Mouse (Mus musculus): ENCODE data around the gene Cep57. TPM values are rescaled to one million over a fixed set of nuclear protein-coding genes. Genes with fewer than 3 reads are reported as not detected.

Gene Cep57
- total and polyA plus RNA-seq, 3 experiments: 98.7 to 142 (median 119) TPM

- no peaks in the 10 kb centered on the region for H3K36me3 ChIP-seq (ENCODE audit: control insufficient read depth in 1 of 2, insufficient read depth in 2 of 2, low read length in 2 of 2)
- H3K27me3 ChIP-seq (ENCODE audit: control insufficient read depth in 1 of 2, insufficient read depth in 2 of 2, low read length in 2 of 2): peaks cover 21 to 27% of the 10 kb centered on the region in 2 experiments
- no peak overlapping the region for H3K27ac ChIP-seq (ENCODE audit: control insufficient read depth, low read depth, low read length)
- H3K79me2 ChIP-seq (ENCODE audit: control insufficient read depth, insufficient read depth, low read length, poor library complexity): no peaks in the 10 kb centered on the region
- no peaks in the 10 kb centered on the region for H3K4me1 ChIP-seq (ENCODE audit: control insufficient read depth in 1 of 2, insufficient read depth in 2 of 2, low read length in 2 of 2)
- TF ChIP-seq CTCF (IDR thresholded peaks at IDR 0.05 in 2 of 3, conservative IDR thresholded peaks at IDR 0.05 in 1 of 3; ENCODE audit: control insufficient read depth in 1 of 3, insufficient read depth in 1 of 3, low read depth in 2 of 3, low read length in 3 of 3, poor library complexity in 1 of 3, severe bottlenecking in 1 of 3) (peak; percentile 51 to 94 (median 86)), CHD1 (IDR thresholded peaks at IDR 0.05; ENCODE audit: low read depth, low read length) (no peak), BHLHE40 (IDR thresholded peaks at IDR 0.05; ENCODE audit: borderline replicate concordance, low read depth, low read length) (no peak), MYB (IDR thresholded peaks at IDR 0.05; ENCODE audit: low read depth, low read length) (no peak), HCFC1 (IDR thresholded peaks at IDR 0.05; ENCODE audit: low read depth, low read length) (no peak), RAD21 (IDR thresholded peaks at IDR 0.05; ENCODE audit: low read depth, low read length) (peak; percentile 88), ZC3H11A (IDR thresholded peaks at IDR 0.05; ENCODE audit: low read depth, low read length) (peak; percentile 79), POLR2AphosphoS2 (IDR thresholded peaks at IDR 0.05; ENCODE audit: low read length) (no peak), SMC3 (IDR thresholded peaks at IDR 0.05; ENCODE audit: low read depth, low read length) (peak; percentile 86), ZNF384 (IDR thresholded peaks at IDR 0.05; ENCODE audit: low read depth, low read length) (no peak)
- no peaks in the 10 kb centered on the region for H3K9me3 ChIP-seq (replicated peaks; ENCODE audit: insufficient read depth, low read length)
- no peak overlapping the region for H3K9ac ChIP-seq (ENCODE audit: control insufficient read depth, low read depth, low read length, poor library complexity, severe bottlenecking)
- DNase-seq (ENCODE audit: low read depth, low spot score): peak; percentile 70
- H3K4me3 ChIP-seq (ENCODE audit: control insufficient read depth in 1 of 2, insufficient read depth in 1 of 2, low read depth in 2 of 2, low read length in 2 of 2): no peak overlapping the region
These were observed 47.5 kb upstream of the Cep57 start for GRCm38 (mm10) chr9:13874359-13874758.

GRCm38 (mm10) chr9:13871631-13872030 lies 44.7 kb upstream of the Cep57 start:
- Histone ChIP-seq H3K9me3 (replicated peaks; ENCODE audit: insufficient read depth, low read length) (no peaks in the 10 kb centered on the region), H3K27me3 (ENCODE audit: control insufficient read depth in 1 of 2, insufficient read depth in 2 of 2, low read length in 2 of 2) (peaks cover 10 to 32% of the 10 kb centered on the region in 2 experiments), H3K36me3 (ENCODE audit: control insufficient read depth in 1 of 2, insufficient read depth in 2 of 2, low read length in 2 of 2) (no peaks in the 10 kb centered on the region), H3K9ac (ENCODE audit: control insufficient read depth, low read depth, low read length, poor library complexity, severe bottlenecking) (no peak overlapping the region), H3K4me1 (ENCODE audit: control insufficient read depth in 1 of 2, insufficient read depth in 2 of 2, low read length in 2 of 2) (no peaks in the 10 kb centered on the region), H3K79me2 (ENCODE audit: control insufficient read depth, insufficient read depth, low read length, poor library complexity) (no peaks in the 10 kb centered on the region), H3K4me3 (ENCODE audit: control insufficient read depth in 1 of 2, insufficient read depth in 1 of 2, low read depth in 2 of 2, low read length in 2 of 2) (no peak overlapping the region), H3K27ac (ENCODE audit: control insufficient read depth, low read depth, low read length) (no peak overlapping the region)
- TF ChIP-seq ELF1 (IDR thresholded peaks at IDR 0.05; ENCODE audit: low read depth, low read length): no peak
- no peak for DNase-seq (ENCODE audit: low read depth, low spot score)

DNA sequence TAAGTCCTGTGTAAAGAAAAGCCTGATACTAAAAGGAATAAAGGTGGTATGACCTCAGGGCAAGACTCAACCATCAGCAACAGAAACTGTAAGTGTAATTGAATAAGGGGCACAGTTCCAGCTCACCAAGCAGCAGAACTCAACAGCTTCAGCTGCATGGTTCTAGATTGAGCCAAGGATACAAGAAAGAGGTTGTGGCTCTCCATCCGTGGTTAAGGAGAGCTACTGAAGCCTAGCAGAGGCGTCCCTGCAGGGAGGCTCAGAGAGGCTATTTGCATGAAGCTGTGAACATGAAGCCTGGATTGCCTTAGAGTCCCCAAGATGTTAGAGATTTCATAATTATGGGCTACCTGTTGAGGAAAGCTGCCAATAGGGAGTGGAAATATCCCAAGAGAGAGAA lies 40.7 kb upstream of the Cep57 start:
- no peaks in the 10 kb centered on the region for H3K79me2 ChIP-seq (ENCODE audit: control insufficient read depth, insufficient read depth, low read length, poor library complexity)
- no peak overlapping the region for H3K4me3 ChIP-seq (ENCODE audit: control insufficient read depth in 1 of 2, insufficient read depth in 1 of 2, low read depth in 2 of 2, low read length in 2 of 2)
- peaks cover 4 to 28% of the 10 kb centered on the region in 2 experiments; a peak in 3 of 4 replicates for H3K27me3 ChIP-seq (ENCODE audit: control insufficient read depth in 1 of 2, insufficient read depth in 2 of 2, low read length in 2 of 2)
- H3K27ac ChIP-seq (ENCODE audit: control insufficient read depth, low read depth, low read length): no peak overlapping the region
- no peaks in the 10 kb centered on the region for H3K36me3 ChIP-seq (ENCODE audit: control insufficient read depth in 1 of 2, insufficient read depth in 2 of 2, low read length in 2 of 2)
- no peaks in the 10 kb centered on the region for H3K4me1 ChIP-seq (ENCODE audit: control insufficient read depth in 1 of 2, insufficient read depth in 2 of 2, low read length in 2 of 2)
- no peak overlapping the region for H3K9ac ChIP-seq (ENCODE audit: control insufficient read depth, low read depth, low read length, poor library complexity, severe bottlenecking)
- H3K9me3 ChIP-seq (replicated peaks; ENCODE audit: insufficient read depth, low read length): no peaks in the 10 kb centered on the region
- DNase-seq (ENCODE audit: low read depth, low spot score): no peak
- TF ChIP-seq MYB (IDR thresholded peaks at IDR 0.05; ENCODE audit: low read depth, low read length): no peak
- no peak for TF ChIP-seq GABPA (IDR thresholded peaks at IDR 0.05; ENCODE audit: low read depth, low read length)
- TF ChIP-seq BHLHE40 (IDR thresholded peaks at IDR 0.05; ENCODE audit: borderline replicate concordance, low read depth, low read length): no peak
- TF ChIP-seq ELF1 (IDR thresholded peaks at IDR 0.05; ENCODE audit: low read depth, low read length): no peak
- TF ChIP-seq NRF1 (IDR thresholded peaks at IDR 0.05; ENCODE audit: insufficient read depth, low read depth, low read length, poor library complexity, severe bottlenecking): no peak
- TF ChIP-seq CHD1 (IDR thresholded peaks at IDR 0.05; ENCODE audit: low read depth, low read length): no peak
- no peak for TF ChIP-seq POLR2AphosphoS5 (IDR thresholded peaks at IDR 0.05; ENCODE audit: borderline replicate concordance, low read depth, low read length)
- no peak for TF ChIP-seq ZC3H11A (IDR thresholded peaks at IDR 0.05; ENCODE audit: low read depth, low read length)
- no peak for TF ChIP-seq MAFK (IDR thresholded peaks at IDR 0.05; ENCODE audit: borderline replicate concordance, low read depth, low read length)
- no peak for TF ChIP-seq KAT2A (conservative IDR thresholded peaks at IDR 0.05; ENCODE audit: low read depth, low read length)
